In the genomic region with DNA sequence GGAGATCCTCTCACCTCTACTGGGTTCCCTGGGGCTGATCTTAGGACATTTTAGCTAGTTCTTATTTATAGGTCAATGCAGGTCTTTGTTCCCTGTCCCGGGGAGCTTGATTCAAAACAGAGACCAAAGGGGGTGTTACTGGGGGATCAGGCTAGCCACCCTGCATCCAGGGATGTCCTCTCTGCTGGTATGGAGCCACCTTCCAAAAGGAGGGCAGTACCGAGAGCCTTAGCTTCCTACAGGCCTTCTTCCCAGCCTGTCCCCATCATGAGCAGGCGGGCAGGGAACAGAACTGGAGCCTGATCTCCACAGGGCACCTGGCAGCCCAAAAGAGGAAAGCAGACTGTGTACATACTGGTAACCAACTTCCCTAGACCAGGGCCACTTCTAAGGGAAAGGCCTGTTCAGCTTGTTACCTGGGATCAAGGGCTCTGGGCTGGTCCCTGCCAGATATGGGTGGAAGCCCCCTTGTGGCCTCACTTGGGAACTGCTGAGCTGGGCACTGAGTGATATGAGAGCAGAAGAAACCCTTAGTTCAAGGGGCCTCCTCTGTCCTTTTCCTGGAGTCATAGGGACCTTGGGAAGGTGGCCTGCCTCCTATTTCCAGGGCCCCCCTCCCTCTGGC, we compare ENCODE assay signal across 8 mouse cellular contexts. TPM values are rescaled to one million over a fixed set of nuclear protein-coding genes. Genes with fewer than 3 reads are reported as not detected.
DNase-seq lines count a peak whose midpoint lies in the region; ATAC-seq and TF ChIP-seq lines count a peak whose summit lies in the region.

No protein-coding gene starts in this region.

- DNase-seq in layer of hippocampus, adult 2 months (ENCODE audit: low spot score in 2 of 2) = peak in 1 of 2 experiments; percentile 68
- DNase-seq in layer of hippocampus, adult 9-10 months (ENCODE audit: low spot score) = no peak
- DNase-seq in Muller cell, postnatal 12 days (ENCODE audit: inconsistent ontology term) = peak; percentile 52
- DNase-seq in embryo, embryonic 10 days (ENCODE audit: low spot score) = peak; percentile 79
- DNase-seq in heart, postnatal 36 days = peak; percentile 25 to 57
- DNase-seq in naive thymus-derived CD4-positive, alpha-beta T cell, adult 2 months (ENCODE audit: low read depth) = peak; percentile 74
- peak; percentile 68 for DNase-seq in thymus, postnatal 0 days (ENCODE audit: low spot score)

- intact Hi-C loops in heart, postnatal 36 days (cut with DNase I) = loop anchor here (5.0 kb wide), 1 partner anchor 47 kb away; a partner anchor contains a TSS

- H3K27ac ChIP-seq in layer of hippocampus, adult 2 months = peak overlapping the region; percentile 88
- 0 out of 2 replicates have a peak overlapping the region, but pooled peaks have one; percentile 1 for H3K27ac ChIP-seq in limb, embryonic 15.5 days

- H3K4me3 ChIP-seq in layer of hippocampus, adult 2 months = no peak overlapping the region
- H3K4me3 ChIP-seq in limb, embryonic 15.5 days = no peak overlapping the region

- 0 out of 2 replicates have a peak, but pooled peaks cover 4% of the 10 kb centered on the region for H3K4me1 ChIP-seq in limb, embryonic 15.5 days

- peak; percentile 87 for TF ChIP-seq CTCF in layer of hippocampus, adult 2 months (conservative IDR thresholded peaks at IDR 0.05)

- H3K4me2 ChIP-seq in limb, embryonic 15.5 days = no peak overlapping the region

- 78% methylated on average over 3 of the region's 3 CpGs for WGBS in limb, embryonic 15.5 days

- H3K9ac ChIP-seq in limb, embryonic 15.5 days = no peak overlapping the region

- peaks cover 6% of the 10 kb centered on the region; the same call in 1 of the 2 replicates for H3K36me3 ChIP-seq in limb, embryonic 15.5 days

- H3K27me3 ChIP-seq in limb, embryonic 15.5 days = no peaks in the 10 kb centered on the region

- H3K9me3 ChIP-seq in limb, embryonic 15.5 days = no peaks in the 10 kb centered on the region

- no peak for ATAC-seq in limb, embryonic 15.5 days (ENCODE audit: insufficient number of reproducible peaks, low FRiP score, low TSS enrichment, low read depth)

RNA-seq across cellular contexts. Expression of a gene that starts 2.3 kb away (rescaled TPM):
- 1 to 10 TPM; 3.8 to 5.4 TPM for total RNA-seq in layer of hippocampus, adult 2 months (2021)
- total RNA-seq in heart, postnatal 36 days (2021) = under 1 TPM in 1 of 2 experiments, not detected in 1; 0.56 TPM
- 0.32 and 0.45 TPM in 2 replicates for polyA plus RNA-seq in limb, embryonic 15.5 days (2015; fragmentation: Nextera tagmentation; extraction: Ambion mirVana)
- polyA plus RNA-seq in thymus, postnatal 0 days (2015; fragmentation: Nextera tagmentation; extraction: Ambion mirVana) = 0.34 TPM in 1 of 2 replicates, not detected in the other

RNA-seq across cellular contexts. Expression of a gene that starts 13.3 kb away (rescaled TPM):
- 10 to 100 TPM; 68.1 to 70.2 TPM for total RNA-seq in layer of hippocampus, adult 2 months (2021)
- total RNA-seq in heart, postnatal 36 days (2021) = 10 to 100 TPM; 17.5 to 18.7 TPM
- 247 and 256 TPM in 2 replicates for polyA plus RNA-seq in limb, embryonic 15.5 days (2015; fragmentation: Nextera tagmentation; extraction: Ambion mirVana)
- 163 and 181 TPM in 2 replicates for polyA plus RNA-seq in thymus, postnatal 0 days (2015; fragmentation: Nextera tagmentation; extraction: Ambion mirVana)

RNA-seq across cellular contexts. Expression of a gene that starts 22.2 kb away (rescaled TPM):
- total RNA-seq in layer of hippocampus, adult 2 months (2021) = 100 to 1,000 TPM; 233 to 237 TPM
- 100 to 1,000 TPM; 123 to 130 TPM for total RNA-seq in heart, postnatal 36 days (2021)
- 287 and 301 TPM in 2 replicates for polyA plus RNA-seq in limb, embryonic 15.5 days (2015; fragmentation: Nextera tagmentation; extraction: Ambion mirVana)
- polyA plus RNA-seq in thymus, postnatal 0 days (2015; fragmentation: Nextera tagmentation; extraction: Ambion mirVana) = 330 and 343 TPM in 2 replicates

RNA-seq across cellular contexts. Expression of a gene that starts 38.5 kb away (rescaled TPM):
- not detected for total RNA-seq in layer of hippocampus, adult 2 months (2021)
- total RNA-seq in heart, postnatal 36 days (2021) = 1 to 10 TPM; 3.7 to 5.5 TPM
- not detected in 2 replicates for polyA plus RNA-seq in limb, embryonic 15.5 days (2015; fragmentation: Nextera tagmentation; extraction: Ambion mirVana)
- 0.09 TPM in 1 of 2 replicates, not detected in the other for polyA plus RNA-seq in thymus, postnatal 0 days (2015; fragmentation: Nextera tagmentation; extraction: Ambion mirVana)

RNA-seq across cellular contexts. Expression of a gene that starts 46.4 kb away (rescaled TPM):
- total RNA-seq in layer of hippocampus, adult 2 months (2021) = 10 to 100 TPM; 49.0 to 56.8 TPM
- 10 to 100 TPM; 38.5 to 43.2 TPM for total RNA-seq in heart, postnatal 36 days (2021)
- 82.1 and 83.3 TPM in 2 replicates for polyA plus RNA-seq in limb, embryonic 15.5 days (2015; fragmentation: Nextera tagmentation; extraction: Ambion mirVana)
- polyA plus RNA-seq in thymus, postnatal 0 days (2015; fragmentation: Nextera tagmentation; extraction: Ambion mirVana) = 73.1 and 82.6 TPM in 2 replicates
